Mouse (Mus musculus): ENCODE measurements around the gene Zfp617. TPM values are rescaled to one million over a fixed set of nuclear protein-coding genes. Genes with fewer than 3 reads are reported as not detected.
A peak's percentile ranks its signal among the peaks of the same experiment; 100 is the strongest.
"Not testable (repeated sequence)": the region's sequence is repeated elsewhere in the genome, so short reads cannot be mapped to it uniquely, and the experiment has no call there.

Gene Zfp617
- polyA plus RNA-seq (2015; fragmentation: Nextera tagmentation; extraction: Ambion mirVana) = 39.1 and 42.0 TPM in 2 replicates

GRCm38 (mm10) chr8:71908309-71909261, at the start of gene Zfp617, which contains the start of gene Zfp882:
TSS of gene Zfp617 (plus strand) at chr8:71908635.
TSS of gene Zfp882 (plus strand) at chr8:71908608.
- peaks cover 13% of the 10 kb centered on the region for H3K4me1 ChIP-seq (replicated peaks)
- peak within 1 kb of the TSS; percentile 93 for H3K9ac ChIP-seq (replicated peaks)
- peak; percentile 96 for ATAC-seq
- H3K9me3 ChIP-seq = no peaks in the 10 kb centered on the region
- H3K36me3 ChIP-seq = peaks cover 3% of the 10 kb centered on the region
- H3K27ac ChIP-seq = peak within 1 kb of the TSS; percentile 99
- peak within 1 kb of the TSS; percentile 74 for H3K4me3 ChIP-seq (replicated peaks)
- peaks cover 4% of the 10 kb centered on the region; the same call in 1 of the 2 replicates for H3K27me3 ChIP-seq
- WGBS = 6% methylated on average over 47 of the region's 47 CpGs
- H3K4me2 ChIP-seq (replicated peaks) = peak within 1 kb of the TSS; percentile 65

DNA sequence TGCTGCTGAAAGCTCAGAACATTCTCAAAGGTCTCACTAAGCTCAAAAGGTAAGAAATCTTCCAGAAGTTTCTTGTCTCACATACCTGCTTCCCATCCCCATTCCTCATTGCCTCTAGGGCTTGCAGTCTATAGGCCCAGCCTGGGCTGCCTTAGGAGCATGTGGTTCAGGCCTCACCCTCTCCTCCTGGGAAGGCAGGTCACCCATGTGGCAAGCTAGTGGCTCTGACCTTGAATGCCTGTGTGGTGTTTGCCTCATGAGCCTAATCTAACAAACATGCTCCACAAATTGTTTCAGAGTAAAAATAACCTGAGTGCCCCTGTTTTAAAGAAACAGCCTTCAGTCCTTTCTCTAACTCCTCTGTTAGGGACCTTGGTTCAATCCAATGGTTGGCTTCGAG, 46.9 kb upstream of the Zfp617 start:
- ATAC-seq; H3K9me3 ChIP-seq; H3K9ac ChIP-seq (replicated peaks); H3K4me3 ChIP-seq (replicated peaks); H3K27me3 ChIP-seq; H3K4me1 ChIP-seq (replicated peaks); H3K4me2 ChIP-seq (replicated peaks); H3K27ac ChIP-seq; H3K36me3 ChIP-seq: not testable (repeated sequence)
- 83% methylated on average over 1 of the region's 1 CpGs for WGBS

- H3K4me1 ChIP-seq (replicated peaks); H3K27me3 ChIP-seq; H3K4me2 ChIP-seq (replicated peaks); H3K9me3 ChIP-seq; H3K4me3 ChIP-seq (replicated peaks); H3K27ac ChIP-seq; H3K36me3 ChIP-seq; ATAC-seq; H3K9ac ChIP-seq (replicated peaks): not testable (repeated sequence)
These were observed 46.4 kb upstream of the Zfp617 start for GRCm38 (mm10) chr8:71862038-71862437.

GRCm38 (mm10) chr8:71881618-71882274, 26.7 kb upstream of the Zfp617 start, which contains the start of gene Zfp709:
TSS of gene Zfp709 (plus strand) at chr8:71882019.
- 5% methylated on average over 45 of the region's 45 CpGs for WGBS
- Histone ChIP-seq H3K27ac (peak within 1 kb of the TSS; percentile 82), H3K27me3 (peaks cover 3% of the 10 kb centered on the region; the same call in 1 of the 2 replicates), H3K9me3 (peaks cover 19% of the 10 kb centered on the region), H3K9ac (replicated peaks) (peak within 1 kb of the TSS; percentile 89), H3K4me3 (replicated peaks) (peak within 1 kb of the TSS; percentile 77), H3K4me2 (replicated peaks) (peak within 1 kb of the TSS; percentile 89), H3K4me1 (replicated peaks) (peaks cover 12% of the 10 kb centered on the region; the same call in 1 of the 2 replicates), H3K36me3 (peaks cover 22% of the 10 kb centered on the region)
- peak; percentile 96 for ATAC-seq

DNA sequence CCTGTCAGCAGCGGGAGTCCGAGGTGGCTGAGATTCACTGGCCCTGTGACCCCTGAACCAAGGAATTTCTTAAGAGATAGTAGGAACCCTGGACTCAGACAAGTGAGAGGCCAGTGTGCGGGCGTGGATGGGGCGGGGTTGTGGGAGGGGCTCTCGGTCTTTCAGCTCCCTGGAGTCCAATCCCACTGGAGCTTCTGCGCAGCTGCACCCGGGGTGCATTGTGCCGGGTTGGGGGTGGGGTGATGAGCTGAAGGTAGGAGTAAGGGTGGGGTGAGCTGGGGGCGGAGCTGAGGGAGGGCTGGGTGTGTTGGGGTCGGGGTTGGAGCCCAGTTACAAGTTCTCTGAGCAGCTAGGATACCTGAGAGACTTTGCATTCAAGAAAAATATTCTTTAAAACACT, 7.8 kb upstream of the Zfp617 start:
- not testable (repeated sequence) for H3K4me1 ChIP-seq (replicated peaks); H3K9me3 ChIP-seq; H3K9ac ChIP-seq (replicated peaks); H3K4me3 ChIP-seq (replicated peaks); H3K4me2 ChIP-seq (replicated peaks); H3K27me3 ChIP-seq; H3K36me3 ChIP-seq; H3K27ac ChIP-seq
- ATAC-seq = 0 out of 2 replicates have a peak, but pooled peaks have one; percentile 24
- WGBS = 26% methylated on average over 11 of the region's 11 CpGs

- H3K4me1 ChIP-seq (replicated peaks); H3K4me2 ChIP-seq (replicated peaks); H3K27me3 ChIP-seq; H3K27ac ChIP-seq; H3K9ac ChIP-seq (replicated peaks); ATAC-seq; H3K36me3 ChIP-seq; H3K4me3 ChIP-seq (replicated peaks); H3K9me3 ChIP-seq: not testable (repeated sequence)
- WGBS = 79% methylated on average over 1 of the region's 1 CpGs
These were observed 5.4 kb upstream of the Zfp617 start for GRCm38 (mm10) chr8:71903084-71903483.

- WGBS = 100% methylated on average over 1 of the region's 1 CpGs
- H3K36me3 ChIP-seq = no peaks in the 10 kb centered on the region
- no peaks in the 10 kb centered on the region for H3K9me3 ChIP-seq
- no peak for ATAC-seq
- peaks cover 11% of the 10 kb centered on the region for H3K4me1 ChIP-seq (replicated peaks)
- no peak overlapping the region for H3K4me3 ChIP-seq (replicated peaks)
- H3K27ac ChIP-seq = no peak overlapping the region
- H3K4me2 ChIP-seq (replicated peaks) = no peak overlapping the region
- H3K9ac ChIP-seq (replicated peaks) = no peak overlapping the region
- peaks cover 4% of the 10 kb centered on the region; the same call in 1 of the 2 replicates for H3K27me3 ChIP-seq
These were observed 1.6 kb upstream of the Zfp617 start for GRCm38 (mm10) chr8:71906809-71907208.

GRCm38 (mm10) chr8:71907798-71908257, 607 bp upstream of the Zfp617 start:
- Histone ChIP-seq H3K27me3 (peaks cover 4% of the 10 kb centered on the region; the same call in 1 of the 2 replicates), H3K27ac (peak overlapping the region; percentile 99), H3K4me2 (replicated peaks) (peak overlapping the region; percentile 65), H3K36me3 (no peaks in the 10 kb centered on the region; the same call in 1 of the 2 replicates), H3K9me3 (no peaks in the 10 kb centered on the region), H3K4me1 (replicated peaks) (peaks cover 13% of the 10 kb centered on the region), H3K4me3 (replicated peaks) (peak overlapping the region; percentile 74), H3K9ac (replicated peaks) (no peak overlapping the region)
- 97% methylated on average over 5 of the region's 5 CpGs for WGBS
- ATAC-seq = no peak

GRCm38 (mm10) chr8:71912286-71912685, 3.9 kb downstream of the Zfp617 start:
- ATAC-seq = no peak

GRCm38 (mm10) chr8:71922567-71923401, 14.3 kb downstream of the Zfp617 start:
- Histone ChIP-seq H3K27me3 (no peaks in the 10 kb centered on the region), H3K9ac (replicated peaks) (peak overlapping the region; percentile 83), H3K4me2 (replicated peaks) (peak overlapping the region; percentile 70), H3K9me3 (no peaks in the 10 kb centered on the region), H3K36me3 (peaks cover 13% of the 10 kb centered on the region), H3K4me3 (replicated peaks) (peak overlapping the region; percentile 75), H3K27ac (peak overlapping the region; percentile 97), H3K4me1 (replicated peaks) (peaks cover 14% of the 10 kb centered on the region)
- ATAC-seq = peak; percentile 100
- WGBS = under 1% methylated on average over 57 of the region's 57 CpGs

More at GRCm38 (mm10) chr8:71912286-71912685, 3.9 kb downstream of the Zfp617 start:
- Histone ChIP-seq H3K4me1 (replicated peaks) (peaks cover 13% of the 10 kb centered on the region), H3K9ac (replicated peaks) (no peak overlapping the region), H3K9me3 (no peaks in the 10 kb centered on the region), H3K27ac (no peak overlapping the region), H3K4me2 (replicated peaks) (no peak overlapping the region), H3K36me3 (peaks cover 35% of the 10 kb centered on the region), H3K4me3 (replicated peaks) (no peak overlapping the region), H3K27me3 (no peaks in the 10 kb centered on the region)
- WGBS = 93% methylated on average over 2 of the region's 2 CpGs

- 96% methylated on average over 5 of the region's 5 CpGs for WGBS
- ATAC-seq = no peak
These were observed 17.4 kb downstream of the Zfp617 start for GRCm38 (mm10) chr8:71925791-71926190.

More at GRCm38 (mm10) chr8:71925791-71926190, 17.4 kb downstream of the Zfp617 start:
- Histone ChIP-seq H3K4me3 (replicated peaks) (no peak overlapping the region), H3K4me2 (replicated peaks) (no peak overlapping the region), H3K9me3 (no peaks in the 10 kb centered on the region), H3K27me3 (no peaks in the 10 kb centered on the region), H3K4me1 (replicated peaks) (peaks cover 14% of the 10 kb centered on the region), H3K36me3 (peaks cover 21% of the 10 kb centered on the region), H3K27ac (no peak overlapping the region), H3K9ac (replicated peaks) (no peak overlapping the region)
